Mouse (Mus musculus) hindbrain, embryonic 11.5 days (tissue): ENCODE results near the gene Strip1. TPM values are rescaled to one million over a fixed set of nuclear protein-coding genes. Genes with fewer than 3 reads are reported as not detected.

Source experiments
- ATAC-seq: fragments of 200-750 bp; cut with Nextera tagmentation; 2 replicates; pipeline ENCODE4 v1.8.0; 2017; ENCODE audit warnings: mild to moderate bottlenecking, moderate TSS enrichment, moderate library complexity; ENCODE audit not compliant: low FRiP score
- DNase-seq: peaks from one replicate; pipeline ENCODE4 v3.0.0-alpha.2; 2015; ENCODE audit warnings: low spot score
- H3K27ac ChIP-seq: fragments of 300-500 bp; sonication (generic); 2 replicates; pipeline ENCODE4 v1.5.1; 2014; ENCODE audit warnings: mild to moderate bottlenecking, low read depth, low read length
- H3K27me3 ChIP-seq: fragments of 300-500 bp; sonication (generic); 2 replicates; pipeline ENCODE4 v1.6.1; 2014; ENCODE audit warnings: mild to moderate bottlenecking, low read length, moderate library complexity, mixed read lengths; ENCODE audit not compliant: control insufficient read depth, insufficient read depth
- H3K36me3 ChIP-seq: fragments of 300-500 bp; sonication (generic); 2 replicates; pipeline ENCODE4 v1.6.1; 2014; ENCODE audit warnings: mild to moderate bottlenecking, low read length, moderate library complexity, mixed read lengths; ENCODE audit not compliant: control insufficient read depth, insufficient read depth
- H3K4me1 ChIP-seq: fragments of 300-500 bp; sonication (generic); replicated peaks from 2 replicates; pipeline ENCODE4 v1.6.1; 2014; ENCODE audit warnings: low read length, mixed read lengths; ENCODE audit not compliant: control insufficient read depth, insufficient read depth
- H3K4me2 ChIP-seq: fragments of 300-500 bp; sonication (generic); replicated peaks from 2 replicates; pipeline ENCODE4 v1.6.1; 2014; ENCODE audit warnings: mild to moderate bottlenecking, low read depth, low read length
- H3K4me3 ChIP-seq: fragments of 300-500 bp; sonication (generic); 2 replicates; pipeline ENCODE4 v1.5.1; 2014; ENCODE audit warnings: low read depth, low read length
- H3K9ac ChIP-seq: fragments of 300-500 bp; sonication (generic); 2 replicates; pipeline ENCODE4 v1.6.1; 2014; ENCODE audit warnings: low read depth, low read length
- H3K9me3 ChIP-seq: fragments of 300-500 bp; sonication (generic); 2 replicates; pipeline ENCODE4 v1.6.1; 2016; ENCODE audit warnings: low read length; ENCODE audit not compliant: control insufficient read depth
- WGBS: fragments of 180-500 bp; shearing (Covaris S2); extraction: QIAGEN DNeasy Blood & Tissue Kit; methylation state at CpG from one replicate; pipeline ENCODE4 v1.1.7; 2014; 5-methylcytosine and 5-hydroxymethylcytosine counted together
- polyA plus RNA-seq: library from polyadenylated mRNA; unstranded; fragments of >200 nt; fragmentation: Nextera tagmentation; extraction: Ambion mirVana; gene quantifications from 2 replicates; pipeline ENCODE4 v1.2.1, GENCODE M21; 2014

The Strip1 gene
- polyA plus RNA-seq, result 85.1 and 100 TPM in 2 replicates

DNA sequence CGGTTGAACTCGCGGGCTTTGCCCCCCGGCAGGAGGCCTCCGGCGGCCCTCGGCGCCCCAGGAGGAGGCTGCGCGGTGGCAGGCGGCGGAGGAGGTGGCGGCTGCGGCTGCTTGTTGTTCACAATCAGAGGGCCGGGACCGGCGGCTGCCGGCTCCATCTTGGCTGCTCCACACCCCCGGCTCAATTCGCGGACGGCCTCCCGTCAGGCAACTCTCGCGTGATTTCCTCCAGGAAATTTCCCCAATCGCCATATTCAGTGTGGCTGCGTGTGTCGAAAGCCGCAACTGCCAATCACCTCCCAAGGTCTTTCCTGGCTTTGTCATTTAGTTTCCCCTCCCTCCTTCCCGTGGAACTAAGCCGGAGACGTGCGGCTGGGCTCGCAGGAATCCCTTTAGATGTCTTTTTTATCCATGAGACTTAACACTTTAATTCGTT, at the start of gene Strip1:
Strip1 (minus strand) TSS at position 172 of the 436 bp plus-strand sequence.
- Histone ChIP-seq H3K36me3 (peaks cover 4% of the 10 kb centered on the region), H3K4me1 (no peaks in the 10 kb centered on the region), H3K4me3 (peak within 1 kb of the TSS; percentile 98), H3K27ac (peak within 1 kb of the TSS; percentile 93), H3K4me2 (peak within 1 kb of the TSS; percentile 73), H3K27me3 (no peaks in the 10 kb centered on the region), H3K9me3 (no peaks in the 10 kb centered on the region), H3K9ac (peak within 1 kb of the TSS; percentile 98)
- DNase-seq (peak; percentile 94), ATAC-seq (peak; percentile 96)
- WGBS, result 0% methylated on average over 35 of the region's 35 CpGs

GRCm38 (mm10) chr3:107680790-107681576, 49.5 kb upstream of the Strip1 start:
- Histone ChIP-seq H3K4me3 (no peak overlapping the region), H3K36me3 (no peaks in the 10 kb centered on the region), H3K4me2 (no peak overlapping the region), H3K27ac (no peak overlapping the region), H3K4me1 (no peaks in the 10 kb centered on the region), H3K9me3 (no peaks in the 10 kb centered on the region), H3K27me3 (no peaks in the 10 kb centered on the region), H3K9ac (no peak overlapping the region)
- 57% methylated on average over 7 of the region's 7 CpGs for WGBS
- DNase-seq, result no peak
- no peak for ATAC-seq

DNA sequence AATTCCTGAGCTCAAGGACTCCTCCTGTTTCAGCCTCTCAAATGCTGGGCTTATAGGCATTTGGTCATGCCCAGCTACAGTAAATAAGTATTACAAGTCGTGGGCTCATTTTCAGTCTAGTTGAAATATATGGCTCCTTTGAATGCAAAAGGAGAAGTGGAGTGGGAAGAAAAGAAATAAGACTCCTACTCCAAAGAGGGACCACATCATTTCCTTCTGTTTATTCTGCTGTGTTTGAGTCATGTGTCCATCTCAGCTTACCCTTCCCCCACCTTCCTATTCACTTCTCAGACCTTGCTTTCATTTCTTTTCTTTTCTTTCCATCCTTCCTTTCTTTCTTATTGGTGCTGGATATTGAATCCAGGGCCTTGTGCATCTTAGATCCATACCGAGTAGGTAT, 40.0 kb upstream of the Strip1 start:
- Histone ChIP-seq H3K9me3 (no peaks in the 10 kb centered on the region), H3K27ac (no peak overlapping the region), H3K27me3 (no peaks in the 10 kb centered on the region), H3K4me3 (no peak overlapping the region), H3K4me1 (no peaks in the 10 kb centered on the region), H3K36me3 (peaks cover 11% of the 10 kb centered on the region), H3K4me2 (no peak overlapping the region), H3K9ac (no peak overlapping the region)
- DNase-seq (no peak), ATAC-seq (no peak)
- WGBS, result 97% methylated on average over 2 of the region's 2 CpGs

GRCm38 (mm10) chr3:107670500-107670899, 39.0 kb upstream of the Strip1 start:
- Histone ChIP-seq H3K4me1 (no peaks in the 10 kb centered on the region), H3K9me3 (no peaks in the 10 kb centered on the region), H3K27me3 (no peaks in the 10 kb centered on the region), H3K4me2 (no peak overlapping the region), H3K27ac (no peak overlapping the region), H3K9ac (no peak overlapping the region), H3K4me3 (no peak overlapping the region), H3K36me3 (peaks cover 11% of the 10 kb centered on the region)
- ATAC-seq, result no peak
- WGBS, result 89% methylated on average over 4 of the region's 4 CpGs
- no peak for DNase-seq

- no peak for ATAC-seq
- no peak overlapping the region for H3K4me3 ChIP-seq
- WGBS, result 96% methylated on average over 7 of the region's 7 CpGs
- no peak overlapping the region for H3K9ac ChIP-seq
- no peak overlapping the region for H3K4me2 ChIP-seq
- no peaks in the 10 kb centered on the region for H3K9me3 ChIP-seq
- no peak overlapping the region for H3K27ac ChIP-seq
- H3K4me1 ChIP-seq, result no peaks in the 10 kb centered on the region
- peaks cover 11% of the 10 kb centered on the region for H3K36me3 ChIP-seq
- no peaks in the 10 kb centered on the region for H3K27me3 ChIP-seq
- DNase-seq, result no peak
These were observed 37.3 kb upstream of the Strip1 start for GRCm38 (mm10) chr3:107668786-107669185.

DNA sequence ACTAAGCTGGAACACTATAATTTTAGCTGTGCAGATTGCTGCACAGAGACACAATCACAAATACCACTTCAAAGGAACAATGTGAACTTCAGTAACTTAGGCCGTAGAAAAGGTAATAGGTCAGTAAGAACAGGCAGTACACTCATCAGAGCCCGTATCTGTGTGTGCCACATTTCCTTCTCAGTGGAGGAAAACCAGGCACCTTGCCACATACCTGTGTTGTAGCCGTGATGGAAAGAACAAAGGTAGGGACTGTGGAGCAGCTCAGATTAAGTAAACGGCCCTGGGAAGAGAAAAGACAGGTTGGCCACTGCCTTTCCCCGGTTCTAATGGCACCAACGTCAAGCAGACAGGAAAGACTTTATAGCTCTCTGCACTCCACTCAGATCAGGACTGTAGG, 35.9 kb upstream of the Strip1 start:
- Histone ChIP-seq H3K4me2 (no peak overlapping the region), H3K9me3 (no peaks in the 10 kb centered on the region), H3K36me3 (peaks cover 13% of the 10 kb centered on the region), H3K4me1 (no peaks in the 10 kb centered on the region), H3K4me3 (no peak overlapping the region), H3K9ac (no peak overlapping the region), H3K27me3 (no peaks in the 10 kb centered on the region), H3K27ac (no peak overlapping the region)
- ATAC-seq (no peak), DNase-seq (no peak)
- WGBS, result 92% methylated on average over 6 of the region's 6 CpGs

GRCm38 (mm10) chr3:107664641-107665040, 33.1 kb upstream of the Strip1 start:
- H3K4me2 ChIP-seq, result no peak overlapping the region
- H3K27me3 ChIP-seq, result no peaks in the 10 kb centered on the region
- H3K9me3 ChIP-seq, result no peaks in the 10 kb centered on the region
- H3K36me3 ChIP-seq, result peaks cover 10% of the 10 kb centered on the region
- no peak overlapping the region for H3K9ac ChIP-seq
- no peaks in the 10 kb centered on the region for H3K4me1 ChIP-seq
- no peak for DNase-seq
- no peak overlapping the region for H3K27ac ChIP-seq
- H3K4me3 ChIP-seq, result no peak overlapping the region
- ATAC-seq, result no peak
- WGBS, result 93% methylated on average over 1 of the region's 1 CpGs

- H3K27me3 ChIP-seq, result no peaks in the 10 kb centered on the region
- DNase-seq (no peak), ATAC-seq (no peak)
- no peak overlapping the region for H3K4me3 ChIP-seq
- no peak overlapping the region for H3K4me2 ChIP-seq
- H3K27ac ChIP-seq, result no peak overlapping the region
- H3K9ac ChIP-seq, result no peak overlapping the region
- WGBS, result 93% methylated on average over 1 of the region's 1 CpGs
- 0 out of 2 replicates have a peak, but pooled peaks cover 2% of the 10 kb centered on the region for H3K36me3 ChIP-seq
- no peaks in the 10 kb centered on the region for H3K9me3 ChIP-seq
- H3K4me1 ChIP-seq, result no peaks in the 10 kb centered on the region
These were observed 27.5 kb upstream of the Strip1 start for GRCm38 (mm10) chr3:107659000-107659399.

GRCm38 (mm10) chr3:107656888-107657287, 25.4 kb upstream of the Strip1 start:
- no peaks in the 10 kb centered on the region for H3K27me3 ChIP-seq
- no peak for ATAC-seq
- WGBS, result 79% methylated on average over 4 of the region's 4 CpGs

More at GRCm38 (mm10) chr3:107656888-107657287, 25.4 kb upstream of the Strip1 start:
- Histone ChIP-seq H3K9ac (no peak overlapping the region), H3K4me1 (no peaks in the 10 kb centered on the region), H3K27ac (no peak overlapping the region), H3K4me2 (no peak overlapping the region), H3K4me3 (no peak overlapping the region), H3K9me3 (no peaks in the 10 kb centered on the region), H3K36me3 (no peaks in the 10 kb centered on the region)
- no peak for DNase-seq
